Mouse (Mus musculus) stomach, embryonic 16.5 days (tissue): ENCODE measurements around the gene Gm13277. TPM values are rescaled to one million over a fixed set of nuclear protein-coding genes. Genes with fewer than 3 reads are reported as not detected.
"Not testable (repeated sequence)": the region's sequence is repeated elsewhere in the genome, so short reads cannot be mapped to it uniquely, and the experiment has no call there.

Experiments used
- ATAC-seq: fragments of 200-750 bp; cut with Nextera tagmentation; 2 replicates; pipeline ENCODE4 v1.8.0; 2017; ENCODE audit warnings: moderate number of reproducible peaks, moderate TSS enrichment; ENCODE audit not compliant: insufficient read depth, low FRiP score
- H3K27ac ChIP-seq: fragments of 300-500 bp; sonication (generic); 2 replicates; pipeline ENCODE4 v1.5.1; 2014; ENCODE audit warnings: low read length
- H3K27me3 ChIP-seq: fragments of 300-500 bp; sonication (generic); 2 replicates; pipeline ENCODE4 v1.6.1; 2014; ENCODE audit warnings: low read length, control low read depth, mixed read lengths; ENCODE audit not compliant: control insufficient read depth, insufficient read depth
- H3K36me3 ChIP-seq: fragments of 300-500 bp; sonication (generic); 2 replicates; pipeline ENCODE4 v1.6.1; 2014; ENCODE audit warnings: low read length; ENCODE audit not compliant: control insufficient read depth, insufficient read depth
- H3K4me1 ChIP-seq: fragments of 300-500 bp; sonication (generic); 2 replicates; pipeline ENCODE4 v1.6.1; 2014; ENCODE audit warnings: low read length, control low read depth, mixed read lengths; ENCODE audit not compliant: control insufficient read depth, insufficient read depth
- H3K4me2 ChIP-seq: fragments of 300-500 bp; sonication (generic); 2 replicates; pipeline ENCODE4 v1.6.1; 2014; ENCODE audit warnings: low read depth, low read length, mixed read lengths
- H3K4me3 ChIP-seq: fragments of 300-500 bp; sonication (generic); replicated peaks from 2 replicates; pipeline ENCODE4 v1.5.1; 2014; ENCODE audit warnings: mild to moderate bottlenecking, low read length
- H3K9ac ChIP-seq: fragments of 300-500 bp; sonication (generic); 2 replicates; pipeline ENCODE4 v1.6.1; 2014; ENCODE audit warnings: low read length
- H3K9me3 ChIP-seq: fragments of 300-500 bp; sonication (generic); replicated peaks from 2 replicates; pipeline ENCODE4 v1.6.1; 2016; ENCODE audit warnings: low read length, control low read depth; ENCODE audit not compliant: control insufficient read depth
- WGBS: fragments of 180-500 bp; shearing (Covaris S2); extraction: QIAGEN DNeasy Blood & Tissue Kit; methylation state at CpG from one replicate; pipeline ENCODE4 v1.1.7; 2014; 5-methylcytosine and 5-hydroxymethylcytosine counted together
- polyA plus RNA-seq: library from polyadenylated mRNA; unstranded; fragments of >200 nt; fragmentation: Nextera tagmentation; extraction: Ambion mirVana; gene quantifications from 2 replicates; pipeline ENCODE4 v1.2.1, GENCODE M21; 2015

Gene Gm13277
- polyA plus RNA-seq, 1 experiment from 2014 or later, result not detected

DNA sequence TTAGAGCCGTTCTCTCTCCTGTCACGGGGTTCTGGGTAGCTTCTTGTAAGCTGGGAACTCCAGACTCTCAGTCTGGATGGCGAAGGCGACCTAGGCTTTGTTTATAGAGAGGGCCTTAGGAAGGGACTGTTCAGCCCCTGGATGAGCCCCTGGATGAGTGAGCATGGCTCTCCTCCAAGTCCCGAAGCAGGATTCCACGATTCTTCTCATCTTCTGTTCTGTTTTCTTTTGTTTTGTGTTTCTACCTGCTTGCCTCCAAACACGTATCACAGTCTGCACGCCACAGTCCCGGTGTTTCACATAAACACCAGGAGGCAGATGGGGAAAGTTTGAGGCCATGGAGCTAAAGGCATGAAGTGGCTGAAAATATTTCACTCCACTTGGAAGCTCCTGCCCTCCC lies 29.7 kb upstream of the Gm13277 start:
- not testable (repeated sequence) for ATAC-seq, H3K4me3 ChIP-seq, H3K9me3 ChIP-seq, H3K4me1 ChIP-seq, H3K27ac ChIP-seq, H3K9ac ChIP-seq, H3K36me3 ChIP-seq, H3K27me3 ChIP-seq, H3K4me2 ChIP-seq
- WGBS, result 75% methylated on average over 8 of the region's 9 CpGs

- H3K9ac ChIP-seq, ATAC-seq, H3K9me3 ChIP-seq, H3K4me1 ChIP-seq, H3K36me3 ChIP-seq, H3K27me3 ChIP-seq, H3K27ac ChIP-seq: not testable (repeated sequence)
- H3K4me2 ChIP-seq, result peak within 1 kb of the TSS; percentile 38
- WGBS, result 17% methylated on average over 7 of the region's 14 CpGs
- peak within 1 kb of the TSS; percentile 35 for H3K4me3 ChIP-seq
Measured at GRCm38 (mm10) chr4:88759610-88760268, 28.7 kb upstream of the Gm13277 start, which contains the start of gene Gm13283. TSS of gene Gm13283 (plus strand) at chr4:88760119.

DNA sequence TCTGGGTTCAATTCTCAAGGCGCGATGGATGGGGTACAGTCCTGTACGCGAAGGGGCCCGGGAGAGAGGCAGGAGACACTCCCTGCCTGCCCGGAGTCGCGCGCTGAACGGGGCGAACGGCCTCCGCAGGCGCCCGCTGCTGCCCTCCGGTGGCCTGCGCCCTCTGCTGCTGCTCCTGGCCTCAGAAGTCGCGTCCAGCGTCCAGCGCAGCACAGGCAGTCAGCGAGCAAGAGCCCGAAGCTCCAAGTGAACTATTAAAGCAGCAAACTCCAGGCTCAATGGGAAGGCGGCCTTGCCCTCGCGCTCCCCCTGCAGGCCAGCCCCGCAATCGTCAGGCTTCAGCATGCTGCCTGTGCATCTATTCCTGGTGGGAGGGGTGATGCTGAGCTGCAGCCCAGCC lies 28.0 kb upstream of the Gm13277 start:
- Histone ChIP-seq H3K4me2 (peak overlapping the region; percentile 38), H3K4me3 (peak overlapping the region; percentile 35)
- not testable (repeated sequence) for H3K27ac ChIP-seq, ATAC-seq, H3K9ac ChIP-seq, H3K36me3 ChIP-seq, H3K9me3 ChIP-seq, H3K27me3 ChIP-seq, H3K4me1 ChIP-seq
- under 1% methylated on average over 27 of the region's 28 CpGs for WGBS

DNA sequence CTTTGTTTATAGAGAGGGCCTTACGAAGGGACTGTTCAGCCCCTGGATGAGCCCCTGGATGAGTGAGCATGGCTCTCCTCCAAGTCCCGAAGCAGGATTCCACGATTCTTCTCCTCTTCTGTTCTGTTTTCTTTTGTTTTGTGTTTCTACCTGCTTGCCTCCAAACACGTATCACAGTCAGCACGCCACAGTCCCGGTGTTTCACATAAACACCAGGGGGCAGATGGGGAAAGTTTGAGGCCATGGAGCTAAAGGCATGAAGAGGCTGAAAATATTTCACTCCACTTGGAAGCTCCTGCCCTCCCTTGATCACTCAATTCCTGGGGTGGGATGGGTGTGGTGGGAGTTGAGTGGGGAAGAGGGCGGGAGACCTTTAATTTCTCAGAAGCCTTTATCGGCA lies 26.7 kb upstream of the Gm13277 start:
- H3K27me3 ChIP-seq, H3K9me3 ChIP-seq, H3K36me3 ChIP-seq, H3K27ac ChIP-seq, H3K4me1 ChIP-seq, H3K9ac ChIP-seq, H3K4me3 ChIP-seq, ATAC-seq, H3K4me2 ChIP-seq: not testable (repeated sequence)
- 57% methylated on average over 6 of the region's 8 CpGs for WGBS

GRCm38 (mm10) chr4:88762341-88762740 lies 26.1 kb upstream of the Gm13277 start:
- WGBS, result 52% methylated on average over 7 of the region's 9 CpGs
- H3K4me2 ChIP-seq, H3K27me3 ChIP-seq, H3K9ac ChIP-seq, H3K4me1 ChIP-seq, H3K36me3 ChIP-seq, H3K27ac ChIP-seq, H3K9me3 ChIP-seq, ATAC-seq, H3K4me3 ChIP-seq: not testable (repeated sequence)

DNA sequence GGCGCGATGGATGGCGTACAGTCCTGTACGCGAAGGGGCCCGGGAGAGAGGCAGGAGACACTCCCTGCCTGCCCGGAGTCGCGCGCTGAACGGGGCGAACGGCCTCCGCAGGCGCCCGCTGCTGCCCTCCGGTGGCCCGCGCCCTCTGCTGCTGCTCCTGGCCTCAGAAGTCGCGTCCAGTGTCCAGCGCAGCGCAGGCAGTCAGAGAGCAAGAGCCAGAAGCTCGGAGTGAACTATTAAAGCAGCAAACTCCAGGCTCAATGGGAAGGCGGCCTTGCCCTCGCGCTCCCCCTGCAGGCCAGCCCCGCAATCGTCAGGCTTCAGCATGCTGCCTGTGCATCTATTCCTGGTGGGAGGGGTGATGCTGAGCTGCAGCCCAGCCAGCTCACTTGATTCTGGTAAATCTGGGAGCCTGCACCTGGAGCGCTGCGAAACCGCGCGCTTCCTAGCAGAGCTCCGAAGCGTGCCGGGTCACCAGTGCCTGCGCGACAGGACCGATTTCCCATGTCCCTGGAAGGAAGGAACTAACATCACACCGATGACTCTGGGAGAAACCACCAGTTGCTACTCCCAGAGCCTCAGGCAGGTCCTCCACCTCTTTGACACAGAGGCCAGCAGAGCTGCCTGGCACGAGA lies 24.9 kb upstream of the Gm13277 start:
- H3K4me3 ChIP-seq, result peak overlapping the region; percentile 40
- not testable (repeated sequence) for H3K27me3 ChIP-seq, H3K27ac ChIP-seq, H3K4me1 ChIP-seq, H3K36me3 ChIP-seq, ATAC-seq, H3K9me3 ChIP-seq
- WGBS, result 2% methylated on average over 30 of the region's 42 CpGs
- H3K9ac ChIP-seq, result peak overlapping the region; percentile 64
- peak overlapping the region; percentile 43; the same call in 1 of the 2 replicates for H3K4me2 ChIP-seq

DNA sequence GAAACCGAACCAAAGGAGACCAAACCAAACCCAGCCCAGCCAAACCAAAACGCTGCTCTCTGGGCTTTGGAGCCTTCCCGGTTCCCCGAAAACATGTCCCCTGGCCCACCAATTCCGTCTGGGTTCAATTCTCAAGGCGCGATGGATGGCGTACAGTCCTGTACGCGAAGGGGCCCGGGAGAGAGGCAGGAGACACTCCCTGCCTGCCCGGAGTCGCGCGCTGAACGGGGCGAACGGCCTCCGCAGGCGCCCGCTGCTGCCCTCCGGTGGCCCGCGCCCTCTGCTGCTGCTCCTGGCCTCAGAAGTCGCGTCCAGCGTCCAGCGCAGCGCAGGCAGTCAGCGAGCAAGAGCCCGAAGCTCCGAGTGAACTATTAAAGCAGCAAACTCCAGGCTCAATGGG lies 14.9 kb upstream of the Gm13277 start, which contains the start of gene Gm13290:
Gene Gm13290, plus strand, starts transcription at position 301 of the 400 bp plus-strand sequence.
- ATAC-seq, H3K9me3 ChIP-seq, H3K4me2 ChIP-seq, H3K27me3 ChIP-seq, H3K4me3 ChIP-seq, H3K36me3 ChIP-seq, H3K9ac ChIP-seq, H3K27ac ChIP-seq, H3K4me1 ChIP-seq: not testable (repeated sequence)
- no CpG with 5 or more reads among the region's 32 CpGs for WGBS

- not testable (repeated sequence) for H3K4me3 ChIP-seq, ATAC-seq, H3K4me1 ChIP-seq, H3K36me3 ChIP-seq, H3K4me2 ChIP-seq, H3K9ac ChIP-seq, H3K27ac ChIP-seq, H3K27me3 ChIP-seq, H3K9me3 ChIP-seq
- WGBS, result no CpG with 5 or more reads among the region's 29 CpGs
Measured at GRCm38 (mm10) chr4:88776622-88777021, 11.8 kb upstream of the Gm13277 start, which contains the start of gene Gm13289. TSS of gene Gm13289 (plus strand) at chr4:88776922.

DNA sequence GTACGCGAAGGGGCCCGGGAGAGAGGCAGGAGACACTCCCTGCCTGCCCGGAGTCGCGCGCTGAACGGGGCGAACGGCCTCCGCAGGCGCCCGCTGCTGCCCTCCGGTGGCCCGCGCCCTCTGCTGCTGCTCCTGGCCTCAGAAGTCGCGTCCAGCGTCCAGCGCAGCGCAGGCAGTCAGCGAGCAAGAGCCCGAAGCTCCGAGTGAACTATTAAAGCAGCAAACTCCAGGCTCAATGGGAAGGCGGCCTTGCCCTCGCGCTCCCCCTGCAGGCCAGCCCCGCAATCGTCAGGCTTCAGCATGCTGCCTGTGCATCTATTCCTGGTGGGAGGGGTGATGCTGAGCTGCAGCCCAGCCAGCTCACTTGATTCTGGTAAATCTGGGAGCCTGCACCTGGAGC lies 8.9 kb upstream of the Gm13277 start, which contains the start of gene Gm13272:
Gene Gm13272, plus strand, starts transcription at position 301 of the 400 bp plus-strand sequence.
- not testable (repeated sequence) for H3K27ac ChIP-seq, H3K4me3 ChIP-seq, H3K4me2 ChIP-seq, ATAC-seq, H3K9ac ChIP-seq, H3K4me1 ChIP-seq, H3K27me3 ChIP-seq, H3K36me3 ChIP-seq, H3K9me3 ChIP-seq
- WGBS, result no CpG with 5 or more reads among the region's 29 CpGs
